27 mouse cellular contexts compared by ENCODE assay signal in genomic region chr16:4902390-4902789, GRCm38 (mm10). TPM values are rescaled to one million over a fixed set of nuclear protein-coding genes. Genes with fewer than 3 reads are reported as not detected.
DNase-seq lines count a peak whose midpoint lies in the region; ATAC-seq lines count a peak whose summit lies in the region.
"Had no signal": no experiment of that assay in that cellular context is flagged by ENCODE, and none has a peak within 500 bp of the region (broad histone marks: within the 10 kb centered on the region; RNA-seq: fewer than 3 reads in every experiment).

No protein-coding gene starts in this region.

- DNase-seq in heart, embryonic 10.5 days (ENCODE audit: low spot score), result no peak
- DNase-seq in kidney, adult 18-20 months, result no peak
- no peak for DNase-seq in adrenal gland, postnatal 14 days
- DNase-seq: adrenal gland, postnatal 25 days; B cell, adult 2 months; cerebellum, adult 18-20 months; cerebellum, adult 9-10 months; cerebellum, postnatal 14 days; forebrain, postnatal 0 days; gastrocnemius, postnatal 25 days; heart, adult 11 months; heart, postnatal 14 days; heart, postnatal 4 days had no signal

- ATAC-seq in heart, embryonic 13.5 days (ENCODE audit: extremely low read depth, insufficient number of reproducible peaks, low FRiP score, low TSS enrichment), result no peak
- no peak for ATAC-seq in kidney, embryonic 16.5 days (ENCODE audit: low FRiP score, low TSS enrichment)
- 0 out of 2 replicates have a peak, but pooled peaks have one; percentile 29 for ATAC-seq in megakaryocyte progenitor cell, adult 5-6 weeks (replicated peaks; ENCODE audit: poor library complexity)
- ATAC-seq: forebrain, embryonic 14.5 days; forebrain, postnatal 0 days; hindbrain, postnatal 0 days; inflammation-experienced regulatory T-cells, adult 6 months; intestine, embryonic 16.5 days; Patski had no signal

- H3K9me3 ChIP-seq in heart, embryonic 13.5 days, result no peaks in the 10 kb centered on the region
- no peaks in the 10 kb centered on the region for H3K9me3 ChIP-seq in heart, embryonic 10.5 days
- no peaks in the 10 kb centered on the region for H3K9me3 ChIP-seq in kidney, embryonic 16.5 days (ENCODE audit: low read length)
- H3K9me3 ChIP-seq: embryonic facial prominence, embryonic 12.5 days; embryonic facial prominence, embryonic 15.5 days; G1E; heart, embryonic 12.5 days had no signal

- no peaks in the 10 kb centered on the region for H3K27me3 ChIP-seq in heart, embryonic 13.5 days (replicated peaks)
- H3K27me3 ChIP-seq in heart, embryonic 10.5 days (ENCODE audit: insufficient read depth, poor library complexity, severe bottlenecking), result no peaks in the 10 kb centered on the region
- H3K27me3 ChIP-seq in kidney, embryonic 16.5 days (ENCODE audit: insufficient read depth, low read length), result no peaks in the 10 kb centered on the region
- H3K27me3 ChIP-seq: CH12.LX; embryonic facial prominence, embryonic 12.5 days; embryonic facial prominence, embryonic 15.5 days; heart, embryonic 12.5 days; Patski had no signal

- H3K27ac ChIP-seq in heart, embryonic 13.5 days (replicated peaks), result 0 out of 2 replicates have a peak overlapping the region, but pooled peaks have one; percentile 13
- no peak overlapping the region for H3K27ac ChIP-seq in heart, embryonic 10.5 days
- 0 out of 2 replicates have a peak overlapping the region, but pooled peaks have one; percentile 9 for H3K27ac ChIP-seq in kidney, embryonic 16.5 days (ENCODE audit: low read length)
- H3K27ac ChIP-seq: embryonic facial prominence, embryonic 12.5 days; embryonic facial prominence, embryonic 15.5 days; hindbrain, embryonic 14.5 days; hindbrain, postnatal 0 days had no signal

- H3K4me2 ChIP-seq in heart, embryonic 13.5 days, result no peak overlapping the region
- H3K4me2 ChIP-seq in kidney, embryonic 16.5 days (replicated peaks; ENCODE audit: low read depth, low read length), result no peak overlapping the region
- H3K4me2 ChIP-seq: embryonic facial prominence, embryonic 12.5 days; embryonic facial prominence, embryonic 15.5 days; heart, embryonic 12.5 days; hindbrain, embryonic 14.5 days had no signal

- WGBS in heart, embryonic 13.5 days, result 74% methylated on average over 2 of the region's 2 CpGs
- WGBS in heart, embryonic 10.5 days, result 93% methylated on average over 2 of the region's 2 CpGs
- 81% methylated on average over 2 of the region's 2 CpGs for WGBS in kidney, embryonic 16.5 days

- 0 out of 2 replicates have a peak overlapping the region, but pooled peaks have one; percentile 17 for H3K9ac ChIP-seq in heart, embryonic 13.5 days
- H3K9ac ChIP-seq in kidney, embryonic 16.5 days (replicated peaks; ENCODE audit: low read length), result peak overlapping the region; percentile 35; the same call in 1 of the 2 replicates
- H3K9ac ChIP-seq: embryonic facial prominence, embryonic 12.5 days; embryonic facial prominence, embryonic 15.5 days; forebrain, postnatal 0 days; heart, embryonic 12.5 days; hindbrain, embryonic 14.5 days had no signal

- H3K4me1 ChIP-seq in heart, embryonic 13.5 days, result peaks cover 50% of the 10 kb centered on the region
- peaks cover 25% of the 10 kb centered on the region for H3K4me1 ChIP-seq in heart, embryonic 10.5 days
- H3K4me1 ChIP-seq in kidney, embryonic 16.5 days (ENCODE audit: insufficient read depth, low read length), result peaks cover 19% of the 10 kb centered on the region

- peaks cover 12% of the 10 kb centered on the region for H3K36me3 ChIP-seq in heart, embryonic 13.5 days
- peaks cover 10% of the 10 kb centered on the region for H3K36me3 ChIP-seq in heart, embryonic 10.5 days
- 0 out of 2 replicates have a peak, but pooled peaks cover 1% of the 10 kb centered on the region for H3K36me3 ChIP-seq in kidney, embryonic 16.5 days (ENCODE audit: insufficient read depth, low read length)
- H3K36me3 ChIP-seq: embryonic facial prominence, embryonic 12.5 days had no signal

- no peak overlapping the region for H3K4me3 ChIP-seq in heart, embryonic 13.5 days
- no peak overlapping the region for H3K4me3 ChIP-seq in heart, embryonic 10.5 days
- H3K4me3 ChIP-seq in kidney, embryonic 16.5 days (ENCODE audit: low read length), result no peak overlapping the region
- H3K4me3 ChIP-seq: embryonic facial prominence, embryonic 12.5 days; embryonic facial prominence, embryonic 15.5 days; heart, embryonic 12.5 days had no signal

RNA-seq across cellular contexts. Expression of gene Mgrn1, which starts 16.3 kb away (rescaled TPM):
- polyA plus RNA-seq in heart, embryonic 13.5 days (2015; fragmentation: Nextera tagmentation; extraction: Ambion mirVana), result 107 TPM in 2 replicates
- 96.2 and 131 TPM in 2 replicates for polyA plus RNA-seq in heart, embryonic 10.5 days (2016; fragmentation: Nextera tagmentation; extraction: Ambion mirVana)
- polyA plus RNA-seq in kidney, embryonic 16.5 days (2015; fragmentation: Nextera tagmentation; extraction: Ambion mirVana), result 113 and 117 TPM in 2 replicates
- total RNA-seq in megakaryocyte progenitor cell, adult 5-6 weeks (2015), result 20.5 and 23.2 TPM in 2 replicates
- total RNA-seq in megakaryocyte progenitor cell, adult 5-6 weeks (2017), result 12.6 and 18.2 TPM in 2 replicates
- 86.3 and 87.7 TPM in 2 replicates for total RNA-seq in adrenal gland, postnatal 14 days (2021)

RNA-seq across cellular contexts. Expression of gene Ubald1, which starts 22.3 kb away (rescaled TPM):
- 24.4 and 26.6 TPM in 2 replicates for polyA plus RNA-seq in heart, embryonic 13.5 days (2015; fragmentation: Nextera tagmentation; extraction: Ambion mirVana)
- polyA plus RNA-seq in heart, embryonic 10.5 days (2016; fragmentation: Nextera tagmentation; extraction: Ambion mirVana), result 29.8 and 31.4 TPM in 2 replicates
- 36.2 and 40.4 TPM in 2 replicates for polyA plus RNA-seq in kidney, embryonic 16.5 days (2015; fragmentation: Nextera tagmentation; extraction: Ambion mirVana)
- total RNA-seq in megakaryocyte progenitor cell, adult 5-6 weeks (2015), result 36.5 and 38.4 TPM in 2 replicates
- 16.3 and 16.5 TPM in 2 replicates for total RNA-seq in megakaryocyte progenitor cell, adult 5-6 weeks (2017)
- 36.9 and 40.8 TPM in 2 replicates for total RNA-seq in adrenal gland, postnatal 14 days (2021)

RNA-seq across cellular contexts. Expression of gene Nudt16l1, which starts 36.2 kb away (rescaled TPM):
- 105 and 113 TPM in 2 replicates for polyA plus RNA-seq in heart, embryonic 13.5 days (2015; fragmentation: Nextera tagmentation; extraction: Ambion mirVana)
- polyA plus RNA-seq in heart, embryonic 10.5 days (2016; fragmentation: Nextera tagmentation; extraction: Ambion mirVana), result 111 and 125 TPM in 2 replicates
- 171 and 187 TPM in 2 replicates for polyA plus RNA-seq in kidney, embryonic 16.5 days (2015; fragmentation: Nextera tagmentation; extraction: Ambion mirVana)
- total RNA-seq in megakaryocyte progenitor cell, adult 5-6 weeks (2015), result 25.2 and 30.1 TPM in 2 replicates
- total RNA-seq in megakaryocyte progenitor cell, adult 5-6 weeks (2017), result 18.9 and 19.3 TPM in 2 replicates
- total RNA-seq in adrenal gland, postnatal 14 days (2021), result 54.2 and 57.6 TPM in 2 replicates
